Mouse (Mus musculus): ENCODE measurements at regions not wholly inside any gene's neighbourhood (a gene's known extent, or its start where the extent isn't known, plus 50 kb on each side); places are given as distances from the start of the nearest gene placed in this dataset.

DNA sequence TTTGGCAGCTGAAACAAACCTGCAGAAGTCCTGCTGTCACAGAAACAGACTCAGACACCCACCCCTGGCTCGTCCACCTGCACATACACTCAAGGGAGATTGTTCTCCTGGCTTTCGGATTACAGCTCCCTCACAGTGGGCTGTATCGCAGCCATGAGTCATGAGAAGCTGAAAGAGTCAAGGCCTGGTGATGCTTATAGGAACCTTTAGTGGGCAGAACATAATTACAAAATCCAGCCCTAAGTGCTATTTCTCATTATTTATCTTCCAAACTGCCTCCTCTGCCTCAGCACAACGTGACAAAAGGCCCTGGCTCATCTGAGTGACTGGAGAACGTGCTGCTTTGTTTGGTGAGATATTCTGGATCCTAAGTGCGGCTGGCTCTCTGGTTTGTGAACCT lies 155.8 kb upstream of the Rnd3 start:
- H3K27me3 ChIP-seq (ENCODE audit: control insufficient read depth, insufficient read depth, low read length): no peaks in the 10 kb centered on the region
- no peaks in the 10 kb centered on the region for H3K9me3 ChIP-seq (ENCODE audit: control insufficient read depth, low read length)
- no peak overlapping the region for H3K27ac ChIP-seq (replicated peaks; ENCODE audit: low read depth, low read length)
- H3K4me3 ChIP-seq (ENCODE audit: low read depth, low read length): no peak overlapping the region
- WGBS: 79% methylated on average over 6 of the region's 6 CpGs
- H3K4me2 ChIP-seq (ENCODE audit: low read depth, severe bottlenecking): no peak overlapping the region
- no peak for DNase-seq (ENCODE audit: low spot score)
- ATAC-seq (ENCODE audit: insufficient number of reproducible peaks, low FRiP score, low TSS enrichment, low read depth): no peak
- H3K36me3 ChIP-seq (ENCODE audit: control insufficient read depth, insufficient read depth, low read length): no peaks in the 10 kb centered on the region
- no peak overlapping the region for H3K9ac ChIP-seq (ENCODE audit: low read length)
- no peaks in the 10 kb centered on the region for H3K4me1 ChIP-seq (ENCODE audit: control insufficient read depth, insufficient read depth, low read length)

DNA sequence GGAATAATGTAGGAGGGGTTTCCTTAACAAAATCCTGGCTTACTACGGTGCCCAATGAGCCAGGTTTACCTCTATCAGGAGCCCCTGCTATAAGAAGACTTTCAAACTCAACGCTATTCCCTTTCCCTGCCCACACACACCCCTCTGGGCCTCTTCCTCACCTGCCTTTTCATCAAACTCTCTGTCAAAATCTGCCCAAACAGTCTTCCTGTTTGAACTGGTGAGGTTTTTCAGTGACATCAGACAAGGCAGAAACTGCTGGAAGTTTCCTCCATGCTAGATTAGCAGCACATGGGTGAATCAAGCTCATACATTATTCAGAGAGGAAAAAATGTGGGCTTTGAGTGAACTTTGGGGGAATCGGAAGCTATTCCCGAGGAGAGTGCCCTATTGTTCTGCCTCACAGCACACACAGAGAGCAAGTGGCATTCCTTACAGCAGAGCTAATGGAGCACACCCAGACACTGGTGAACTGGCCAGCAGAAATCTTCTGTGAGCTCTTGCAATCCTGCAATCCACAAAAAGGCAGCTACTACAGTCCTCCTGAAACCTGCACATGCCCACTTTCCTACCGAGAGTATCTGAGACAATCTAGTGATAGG lies 141.8 kb upstream of the Rnd3 start:
- no peak overlapping the region for H3K4me3 ChIP-seq (ENCODE audit: low read depth, low read length)
- ATAC-seq (ENCODE audit: insufficient number of reproducible peaks, low FRiP score, low TSS enrichment, low read depth) (no peak), DNase-seq (ENCODE audit: low spot score) (no peak)
- no peak overlapping the region for H3K9ac ChIP-seq (ENCODE audit: low read length)
- no peaks in the 10 kb centered on the region for H3K27me3 ChIP-seq (ENCODE audit: control insufficient read depth, insufficient read depth, low read length)
- 0 out of 2 replicates have a peak, but pooled peaks cover 2% of the 10 kb centered on the region for H3K4me1 ChIP-seq (ENCODE audit: control insufficient read depth, insufficient read depth, low read length)
- 78% methylated on average over 5 of the region's 5 CpGs for WGBS
- H3K9me3 ChIP-seq (ENCODE audit: control insufficient read depth, low read length): no peaks in the 10 kb centered on the region
- H3K27ac ChIP-seq (replicated peaks; ENCODE audit: low read depth, low read length): no peak overlapping the region
- no peaks in the 10 kb centered on the region for H3K36me3 ChIP-seq (ENCODE audit: control insufficient read depth, insufficient read depth, low read length)
- H3K4me2 ChIP-seq (ENCODE audit: low read depth, severe bottlenecking): no peak overlapping the region

DNA sequence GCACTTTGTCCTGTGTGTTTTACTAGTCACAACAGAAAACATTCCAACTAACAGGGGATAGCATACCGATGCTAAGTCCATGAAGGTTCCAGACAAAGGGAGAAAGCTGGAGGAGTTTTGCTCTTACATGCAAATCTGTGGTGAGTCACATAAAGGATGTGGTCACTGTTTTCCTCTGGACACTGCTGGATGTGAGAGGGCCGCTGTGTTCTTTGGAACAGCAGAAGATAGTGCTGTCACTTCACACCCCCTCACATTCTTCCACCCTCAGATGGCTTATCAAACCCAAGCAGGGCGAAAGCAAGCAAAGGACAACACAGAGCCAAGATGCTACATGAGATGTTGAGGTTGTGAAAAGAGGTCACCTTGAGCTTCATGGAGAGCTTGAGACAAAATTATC lies 139.8 kb upstream of the Rnd3 start:
- no peak for ATAC-seq (ENCODE audit: insufficient number of reproducible peaks, low FRiP score, low TSS enrichment, low read depth)

DNA sequence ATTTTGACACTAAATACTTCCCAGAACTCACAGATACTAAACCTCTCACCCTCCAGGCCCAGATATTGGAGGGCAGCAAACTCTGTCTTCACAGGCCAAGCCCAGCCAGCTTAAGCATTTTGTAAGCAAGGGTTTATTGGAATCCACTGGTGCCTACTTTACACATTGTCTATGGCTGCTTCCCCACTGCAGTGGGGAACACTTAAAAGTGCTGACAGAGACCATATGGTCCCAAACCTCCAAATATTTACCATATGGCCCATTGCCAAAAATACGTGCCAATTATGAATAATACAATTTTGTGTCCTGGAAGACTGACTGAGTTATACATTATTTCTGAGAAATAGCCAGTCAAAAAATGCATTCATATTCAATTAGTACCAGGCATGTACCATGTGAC lies 136.7 kb upstream of the Rnd3 start:
- Histone ChIP-seq H3K4me2 (ENCODE audit: low read depth, severe bottlenecking) (no peak overlapping the region), H3K27me3 (ENCODE audit: control insufficient read depth, insufficient read depth, low read length) (no peaks in the 10 kb centered on the region), H3K4me3 (ENCODE audit: low read depth, low read length) (no peak overlapping the region), H3K9me3 (ENCODE audit: control insufficient read depth, low read length) (no peaks in the 10 kb centered on the region), H3K36me3 (ENCODE audit: control insufficient read depth, insufficient read depth, low read length) (no peaks in the 10 kb centered on the region), H3K9ac (ENCODE audit: low read length) (no peak overlapping the region), H3K27ac (replicated peaks; ENCODE audit: low read depth, low read length) (no peak overlapping the region), H3K4me1 (ENCODE audit: control insufficient read depth, insufficient read depth, low read length) (0 out of 2 replicates have a peak, but pooled peaks cover under 1% of the 10 kb centered on the region)
- 81% methylated on average over 1 of the region's 1 CpGs for WGBS
- DNase-seq (ENCODE audit: low spot score) (no peak), ATAC-seq (ENCODE audit: insufficient number of reproducible peaks, low FRiP score, low TSS enrichment, low read depth) (no peak)

More for the DNA sequence above, 139.8 kb upstream of the Rnd3 start:
- no peak overlapping the region for H3K9ac ChIP-seq (ENCODE audit: low read length)
- no peak overlapping the region for H3K4me3 ChIP-seq (ENCODE audit: low read depth, low read length)
- H3K27me3 ChIP-seq (ENCODE audit: control insufficient read depth, insufficient read depth, low read length): no peaks in the 10 kb centered on the region
- H3K4me1 ChIP-seq (ENCODE audit: control insufficient read depth, insufficient read depth, low read length): 0 out of 2 replicates have a peak, but pooled peaks cover 2% of the 10 kb centered on the region
- 88% methylated on average over 3 of the region's 3 CpGs for WGBS
- no peak overlapping the region for H3K27ac ChIP-seq (replicated peaks; ENCODE audit: low read depth, low read length)
- no peak for DNase-seq (ENCODE audit: low spot score)
- no peaks in the 10 kb centered on the region for H3K36me3 ChIP-seq (ENCODE audit: control insufficient read depth, insufficient read depth, low read length)
- no peaks in the 10 kb centered on the region for H3K9me3 ChIP-seq (ENCODE audit: control insufficient read depth, low read length)
- no peak overlapping the region for H3K4me2 ChIP-seq (ENCODE audit: low read depth, severe bottlenecking)

DNA sequence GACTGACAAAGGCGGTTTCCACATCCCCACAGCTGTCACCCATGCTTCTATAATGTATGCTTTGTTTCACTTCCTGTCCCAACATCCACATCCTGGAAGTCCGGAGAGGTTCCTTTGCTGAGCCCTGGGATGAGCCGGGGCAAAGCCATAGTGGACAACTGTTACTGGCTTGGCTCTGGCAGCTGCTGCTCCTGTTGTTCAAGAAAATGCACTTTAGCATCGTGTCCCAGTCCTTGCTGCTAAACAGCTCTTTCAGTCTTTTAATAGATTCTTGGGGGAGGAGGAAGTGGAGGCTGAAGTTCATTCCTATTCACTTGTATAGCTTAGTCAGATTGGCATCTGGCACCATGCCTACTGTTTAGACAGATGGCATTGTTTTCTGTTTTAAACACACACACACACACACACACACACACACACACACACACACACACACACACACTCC lies 135.9 kb upstream of the Rnd3 start:
- no peak for ATAC-seq (ENCODE audit: insufficient number of reproducible peaks, low FRiP score, low TSS enrichment, low read depth)
- H3K4me2 ChIP-seq (ENCODE audit: low read depth, severe bottlenecking): no peak overlapping the region
- no peaks in the 10 kb centered on the region for H3K27me3 ChIP-seq (ENCODE audit: control insufficient read depth, insufficient read depth, low read length)

DNA sequence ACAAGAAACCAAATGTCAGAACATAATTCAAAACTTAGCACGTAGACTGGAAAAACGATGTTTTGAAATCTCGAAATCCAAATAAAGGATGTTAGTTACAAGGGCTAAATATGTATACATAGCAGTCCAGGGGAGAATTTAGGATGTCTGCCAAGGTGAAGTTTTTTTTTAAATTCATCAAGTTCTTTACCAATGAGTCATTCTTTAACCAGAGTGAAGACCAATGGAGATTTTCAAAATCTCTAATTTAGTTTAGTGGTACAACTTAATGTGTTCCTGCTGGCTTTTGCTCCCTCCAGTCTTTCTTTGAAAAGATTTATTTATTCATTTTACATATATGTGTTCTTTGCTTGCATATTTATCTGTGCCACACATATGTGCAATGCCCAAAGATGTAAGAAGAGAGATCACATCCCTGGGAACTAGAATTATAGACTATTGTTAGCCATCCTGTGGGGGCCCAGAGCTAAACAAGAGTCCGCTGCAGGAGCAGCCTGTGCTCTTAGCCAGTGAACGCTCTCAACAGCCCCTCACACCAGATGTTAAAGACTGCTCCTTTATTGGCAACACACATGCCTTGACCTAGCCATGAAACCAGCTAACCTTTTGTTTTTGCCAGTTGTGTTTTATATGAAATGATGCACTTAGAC lies 130.6 kb upstream of the Rnd3 start:
- ATAC-seq (ENCODE audit: insufficient number of reproducible peaks, low FRiP score, low TSS enrichment, low read depth) (no peak), DNase-seq (ENCODE audit: low spot score) (no peak)
- Histone ChIP-seq H3K27ac (replicated peaks; ENCODE audit: low read depth, low read length) (no peak overlapping the region), H3K36me3 (ENCODE audit: control insufficient read depth, insufficient read depth, low read length) (no peaks in the 10 kb centered on the region), H3K4me1 (ENCODE audit: control insufficient read depth, insufficient read depth, low read length) (0 out of 2 replicates have a peak, but pooled peaks cover 3% of the 10 kb centered on the region), H3K9ac (ENCODE audit: low read length) (no peak overlapping the region), H3K4me2 (ENCODE audit: low read depth, severe bottlenecking) (no peak overlapping the region), H3K9me3 (ENCODE audit: control insufficient read depth, low read length) (no peaks in the 10 kb centered on the region), H3K27me3 (ENCODE audit: control insufficient read depth, insufficient read depth, low read length) (no peaks in the 10 kb centered on the region), H3K4me3 (ENCODE audit: low read depth, low read length) (no peak overlapping the region)
- 64% methylated on average over 5 of the region's 5 CpGs for WGBS

More for the DNA sequence above, 135.9 kb upstream of the Rnd3 start:
- WGBS: 79% methylated on average over 4 of the region's 4 CpGs
- H3K9ac ChIP-seq (ENCODE audit: low read length): no peak overlapping the region
- H3K4me1 ChIP-seq (ENCODE audit: control insufficient read depth, insufficient read depth, low read length): no peaks in the 10 kb centered on the region
- no peaks in the 10 kb centered on the region for H3K9me3 ChIP-seq (ENCODE audit: control insufficient read depth, low read length)
- H3K4me3 ChIP-seq (ENCODE audit: low read depth, low read length): no peak overlapping the region
- no peaks in the 10 kb centered on the region for H3K36me3 ChIP-seq (ENCODE audit: control insufficient read depth, insufficient read depth, low read length)
- no peak for DNase-seq (ENCODE audit: low spot score)
- H3K27ac ChIP-seq (replicated peaks; ENCODE audit: low read depth, low read length): no peak overlapping the region

DNA sequence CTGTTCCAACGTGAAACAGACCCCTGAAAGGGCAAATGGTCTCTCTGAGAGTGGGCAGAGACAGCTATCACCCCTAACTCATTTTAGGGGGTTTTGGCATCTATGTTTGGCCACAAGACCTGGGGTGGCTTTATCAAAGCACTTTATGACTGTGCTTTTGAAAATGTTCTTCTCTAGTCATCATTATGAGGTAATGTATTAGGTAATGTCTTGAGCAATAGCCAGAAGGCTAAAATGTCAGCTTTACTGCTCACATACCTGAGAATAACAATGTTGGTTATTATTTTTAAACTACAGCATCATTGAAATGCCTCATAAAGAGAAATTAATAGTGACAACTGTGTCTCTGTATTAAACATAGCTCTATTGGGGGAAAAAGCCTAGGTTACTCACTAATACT lies 129.9 kb upstream of the Rnd3 start:
- Histone ChIP-seq H3K9me3 (ENCODE audit: control insufficient read depth, low read length) (no peaks in the 10 kb centered on the region), H3K4me2 (ENCODE audit: low read depth, severe bottlenecking) (no peak overlapping the region), H3K27ac (replicated peaks; ENCODE audit: low read depth, low read length) (no peak overlapping the region), H3K36me3 (ENCODE audit: control insufficient read depth, insufficient read depth, low read length) (no peaks in the 10 kb centered on the region), H3K9ac (ENCODE audit: low read length) (no peak overlapping the region), H3K4me1 (ENCODE audit: control insufficient read depth, insufficient read depth, low read length) (0 out of 2 replicates have a peak, but pooled peaks cover 3% of the 10 kb centered on the region), H3K27me3 (ENCODE audit: control insufficient read depth, insufficient read depth, low read length) (no peaks in the 10 kb centered on the region), H3K4me3 (ENCODE audit: low read depth, low read length) (no peak overlapping the region)
- no peak for ATAC-seq (ENCODE audit: insufficient number of reproducible peaks, low FRiP score, low TSS enrichment, low read depth)
- 50% methylated on average over 1 of the region's 1 CpGs for WGBS
- DNase-seq (ENCODE audit: low spot score): no peak

DNA sequence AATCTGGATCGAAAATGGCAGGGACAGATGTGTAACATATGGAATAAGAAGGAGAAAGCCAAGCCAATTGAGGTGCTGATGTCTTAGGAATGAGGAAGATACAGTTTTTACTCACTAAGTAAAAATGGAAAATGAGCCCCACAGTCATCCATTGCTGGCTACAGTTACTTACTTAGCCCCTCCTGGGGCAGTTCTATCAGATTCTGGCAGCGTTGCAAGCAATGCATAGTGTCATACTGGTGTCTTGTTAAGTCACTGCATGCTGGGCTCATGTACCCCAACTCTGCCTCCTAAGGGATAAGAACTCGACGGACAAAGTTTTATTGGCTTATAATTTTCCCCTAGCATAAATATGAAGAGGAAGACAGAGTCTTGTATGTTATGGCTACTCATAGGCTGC lies 129.4 kb upstream of the Rnd3 start:
- 0 out of 2 replicates have a peak, but pooled peaks cover 3% of the 10 kb centered on the region for H3K4me1 ChIP-seq (ENCODE audit: control insufficient read depth, insufficient read depth, low read length)
- no peaks in the 10 kb centered on the region for H3K36me3 ChIP-seq (ENCODE audit: control insufficient read depth, insufficient read depth, low read length)
- H3K9ac ChIP-seq (ENCODE audit: low read length): no peak overlapping the region
- H3K4me2 ChIP-seq (ENCODE audit: low read depth, severe bottlenecking): no peak overlapping the region
- H3K4me3 ChIP-seq (ENCODE audit: low read depth, low read length): no peak overlapping the region
- DNase-seq (ENCODE audit: low spot score): no peak
- ATAC-seq (ENCODE audit: insufficient number of reproducible peaks, low FRiP score, low TSS enrichment, low read depth): no peak
- H3K9me3 ChIP-seq (ENCODE audit: control insufficient read depth, low read length): no peaks in the 10 kb centered on the region
- H3K27me3 ChIP-seq (ENCODE audit: control insufficient read depth, insufficient read depth, low read length): no peaks in the 10 kb centered on the region
- H3K27ac ChIP-seq (replicated peaks; ENCODE audit: low read depth, low read length): no peak overlapping the region
- 84% methylated on average over 4 of the region's 4 CpGs for WGBS

All from limb, embryonic 11.5 days (tissue).